Mouse (Mus musculus) adrenal gland, postnatal 25 days (tissue): ENCODE measurements at regions not wholly inside any gene's neighbourhood (a gene's known extent, or its start where the extent isn't known, plus 50 kb on each side); places are given as distances from the start of the nearest gene placed in this dataset.

Experiments used
- DNase-seq: peaks from one replicate; pipeline ENCODE4 v3.0.0; 2021; ENCODE audit warnings: mixed read lengths

DNA sequence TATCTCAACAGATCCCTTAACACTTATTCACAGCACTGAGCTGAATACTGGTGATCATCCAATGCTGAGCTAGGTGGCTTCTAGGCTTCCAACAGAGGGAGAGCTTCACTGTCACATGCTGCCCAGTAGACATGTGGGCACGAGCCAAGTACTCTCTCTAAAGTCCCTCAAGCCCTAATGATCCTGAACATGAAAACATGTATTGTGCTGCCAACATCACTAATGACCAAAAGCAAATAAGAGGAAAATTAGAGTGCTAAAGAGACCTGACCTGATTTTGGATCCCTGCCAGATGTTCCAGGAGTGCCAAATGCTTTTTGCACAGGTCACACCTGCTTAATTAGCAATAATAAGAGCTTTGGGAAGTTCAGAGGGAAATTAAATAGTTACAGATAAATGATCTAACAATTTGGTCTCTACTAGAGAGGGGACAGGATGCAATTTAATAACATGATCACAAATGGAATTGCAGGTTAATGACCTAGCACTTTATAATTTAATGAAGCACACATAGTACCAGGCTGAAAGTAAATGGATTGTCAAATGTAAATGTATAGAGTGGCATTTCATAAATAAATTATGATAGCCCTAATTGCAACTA, 215.6 kb upstream of the Ins1 start:
- no peak for DNase-seq

DNA sequence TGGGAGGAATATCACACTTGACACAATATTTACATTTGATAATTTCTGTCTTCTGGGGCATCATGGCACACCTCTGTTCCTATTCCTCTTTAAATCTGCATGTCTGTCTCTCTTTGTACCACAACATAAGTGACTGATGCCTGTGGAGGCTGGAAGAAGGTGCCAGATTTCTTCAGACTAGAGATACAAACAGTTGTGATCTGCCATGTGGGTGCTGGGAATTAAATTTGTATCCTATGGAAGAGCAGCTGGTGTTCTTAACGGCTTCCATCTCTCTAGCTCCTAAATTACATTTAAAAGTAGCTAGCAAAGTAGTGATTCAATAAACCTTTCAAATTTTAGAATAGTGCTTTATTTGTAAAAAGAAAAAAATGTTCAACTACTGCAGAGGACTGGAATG, 195.3 kb upstream of the Ins1 start:
- DNase-seq = no peak

DNA sequence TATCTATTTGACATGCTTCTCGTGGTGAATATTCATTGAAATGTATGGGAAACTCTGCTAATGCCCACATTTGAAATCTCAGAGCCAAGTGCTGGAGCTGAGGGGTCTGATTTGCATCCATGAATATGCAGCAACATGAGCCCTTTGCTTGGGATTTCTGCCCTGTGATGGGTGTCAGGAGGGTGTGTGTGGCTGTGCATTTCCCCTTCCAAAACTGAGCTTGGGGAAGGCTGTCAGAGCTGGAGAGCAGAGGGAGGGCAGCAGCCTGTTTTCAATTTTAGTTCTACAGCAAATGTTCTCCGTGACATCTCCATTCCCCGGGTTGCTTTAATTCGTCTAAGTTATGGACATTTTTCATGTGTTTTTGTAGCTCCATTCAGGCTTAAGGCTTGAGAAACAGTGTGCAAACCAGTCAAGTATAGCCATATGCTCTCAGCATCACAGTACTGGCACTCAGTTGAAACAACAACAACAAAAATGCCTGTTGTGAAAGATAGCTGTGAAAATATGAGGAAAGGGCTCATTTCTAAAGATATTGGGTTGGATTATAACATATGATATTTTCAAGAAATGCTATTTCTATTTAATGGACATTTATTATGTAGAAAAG, 194.1 kb upstream of the Ins1 start:
- no peak for DNase-seq

DNA sequence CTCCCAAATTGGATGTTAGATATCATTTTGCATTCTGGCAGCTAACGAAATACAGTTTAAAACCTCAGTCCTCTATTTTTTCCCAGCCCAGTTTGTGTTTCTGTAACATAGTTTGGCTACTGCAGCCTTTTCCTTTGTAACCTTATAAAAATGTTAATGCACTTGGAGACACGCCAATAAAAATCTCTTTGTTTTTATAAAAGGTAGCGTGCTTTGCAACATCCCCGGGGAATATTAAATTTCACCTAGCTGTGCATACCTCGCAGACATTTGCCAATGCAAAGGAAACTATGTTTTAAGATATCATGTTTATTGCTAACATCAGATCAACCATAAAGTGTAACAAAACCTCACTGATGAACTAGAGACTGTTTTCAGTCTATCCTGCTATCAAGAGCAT, 192.9 kb upstream of the Ins1 start:
- DNase-seq = no peak

GRCm38 (mm10) chr19:52079020-52079419, 185.1 kb upstream of the Ins1 start:
- DNase-seq = peak; percentile 8

DNA sequence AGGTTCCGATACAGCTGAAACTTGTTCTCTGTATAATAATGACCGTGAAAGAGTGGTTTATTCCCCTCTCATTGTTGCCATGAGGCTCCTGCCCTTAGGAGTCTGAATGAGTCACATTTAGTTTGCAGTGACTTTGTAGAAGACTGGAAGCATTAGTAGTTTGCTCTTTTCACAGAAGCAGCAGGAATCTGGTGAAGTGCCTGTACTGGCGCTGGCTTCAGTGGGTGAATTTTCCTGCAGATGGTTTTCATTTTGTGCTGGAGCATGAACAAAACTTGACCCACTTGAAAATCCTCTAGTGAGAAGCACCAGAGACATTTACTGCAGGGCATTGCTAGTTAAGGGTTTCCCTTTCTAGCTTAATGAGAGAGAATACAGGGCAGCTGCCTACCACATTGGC, 151.7 kb upstream of the Ins1 start:
- DNase-seq = no peak
